Mouse (Mus musculus) embryonic facial prominence, embryonic 11.5 days (tissue): Measurements from ENCODE around the gene Ppm1n. TPM values are rescaled to one million over a fixed set of nuclear protein-coding genes. Genes with fewer than 3 reads are reported as not detected.

Source experiments
- ATAC-seq: fragments of 200-750 bp; cut with Nextera tagmentation; replicated peaks from 2 replicates; pipeline ENCODE4 v1.8.0; 2017; ENCODE audit warnings: low read depth; ENCODE audit not compliant: insufficient number of reproducible peaks, low FRiP score, low TSS enrichment
- DNase-seq: peaks from one replicate; pipeline ENCODE4 v3.0.0-alpha.2; 2015; ENCODE audit warnings: low spot score
- H3K27ac ChIP-seq: fragments of 300-500 bp; sonication (generic); replicated peaks from 2 replicates; pipeline ENCODE4 v1.5.1; 2014; ENCODE audit warnings: mild to moderate bottlenecking, low read depth, low read length, control low read depth
- H3K27me3 ChIP-seq: fragments of 300-500 bp; sonication (generic); 2 replicates; pipeline ENCODE4 v1.6.1; 2014; ENCODE audit warnings: mild to moderate bottlenecking, low read length, moderate library complexity, mixed read lengths; ENCODE audit not compliant: control insufficient read depth, insufficient read depth
- H3K36me3 ChIP-seq: fragments of 300-500 bp; sonication (generic); replicated peaks from 2 replicates; pipeline ENCODE4 v1.6.1; 2014; ENCODE audit warnings: low read depth, mild to moderate bottlenecking, low read length, moderate library complexity, mixed read lengths; ENCODE audit not compliant: control insufficient read depth, insufficient read depth
- H3K4me1 ChIP-seq: fragments of 300-500 bp; sonication (generic); 2 replicates; pipeline ENCODE4 v1.6.1; 2014; ENCODE audit warnings: low read length, mixed read lengths; ENCODE audit not compliant: control insufficient read depth, insufficient read depth
- H3K4me2 ChIP-seq: fragments of 300-500 bp; sonication (generic); 2 replicates; pipeline ENCODE4 v1.6.1; 2014; ENCODE audit warnings: low read depth, mild to moderate bottlenecking, control low read depth, low read length, moderate library complexity
- H3K4me3 ChIP-seq: fragments of 300-500 bp; sonication (generic); 2 replicates; pipeline ENCODE4 v1.5.1; 2014; ENCODE audit warnings: low read depth, low read length, control low read depth
- H3K9ac ChIP-seq: fragments of 300-500 bp; sonication (generic); replicated peaks from 2 replicates; pipeline ENCODE4 v1.6.1; 2014; ENCODE audit warnings: mild to moderate bottlenecking, control low read depth, low read length
- H3K9me3 ChIP-seq: fragments of 300-500 bp; sonication (generic); replicated peaks from 2 replicates; pipeline ENCODE4 v1.6.1; 2016; ENCODE audit warnings: mild to moderate bottlenecking, low read length, inconsistent platforms, mixed read lengths; ENCODE audit not compliant: control insufficient read depth
- WGBS: fragments of 180-500 bp; shearing (Covaris S2); extraction: QIAGEN DNeasy Blood & Tissue Kit; methylation state at CpG from one replicate; pipeline ENCODE4 v1.1.7; 2014; 5-methylcytosine and 5-hydroxymethylcytosine counted together
- polyA plus RNA-seq: library from polyadenylated mRNA; unstranded; fragments of >200 nt; fragmentation: Nextera tagmentation; extraction: Ambion mirVana; gene quantifications from 2 replicates; pipeline ENCODE4 v1.2.1, GENCODE M21; 2014

Gene Ppm1n
- polyA plus RNA-seq, 1 experiment from 2014 or later = not detected

GRCm38 (mm10) chr7:19246855-19247254 lies 33.0 kb downstream of the Ppm1n start:
- ATAC-seq (no peak), DNase-seq (no peak)
- no peaks in the 10 kb centered on the region; the same call in none of the 2 replicates for H3K36me3 ChIP-seq
- H3K4me3 ChIP-seq = no peak overlapping the region
- H3K9ac ChIP-seq = no peak overlapping the region
- no peaks in the 10 kb centered on the region for H3K27me3 ChIP-seq
- WGBS = 100% methylated on average over 1 of the region's 1 CpGs
- no peak overlapping the region for H3K4me2 ChIP-seq
- no peak overlapping the region for H3K27ac ChIP-seq
- H3K4me1 ChIP-seq = no peaks in the 10 kb centered on the region
- H3K9me3 ChIP-seq = no peaks in the 10 kb centered on the region

DNA sequence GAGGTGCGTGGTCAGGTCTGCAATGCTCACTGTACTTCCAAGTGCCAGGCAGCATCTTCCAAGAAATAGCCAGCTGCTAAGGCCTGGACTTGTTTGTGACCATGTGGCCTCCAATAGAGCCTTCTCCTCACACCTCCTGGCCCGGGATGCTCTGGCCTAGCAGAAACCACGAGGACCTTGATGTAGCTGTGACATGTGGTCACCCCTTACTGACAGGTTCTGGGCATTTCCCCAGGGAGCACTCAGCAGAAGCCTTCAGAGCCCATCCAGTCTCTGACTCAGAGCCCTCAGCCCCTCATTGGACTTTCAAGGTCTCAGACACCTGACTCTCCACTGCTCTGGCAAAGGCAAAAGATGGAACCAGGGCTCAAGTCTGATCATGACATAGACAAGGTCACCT lies 34.8 kb downstream of the Ppm1n start:
- DNase-seq (no peak), ATAC-seq (no peak)
- no peaks in the 10 kb centered on the region for H3K4me1 ChIP-seq
- H3K27ac ChIP-seq = no peak overlapping the region
- no peaks in the 10 kb centered on the region for H3K27me3 ChIP-seq
- no peak overlapping the region for H3K9ac ChIP-seq
- H3K4me3 ChIP-seq = no peak overlapping the region
- no peaks in the 10 kb centered on the region for H3K9me3 ChIP-seq
- H3K36me3 ChIP-seq = no peaks in the 10 kb centered on the region; the same call in none of the 2 replicates
- H3K4me2 ChIP-seq = no peak overlapping the region
- WGBS = 93% methylated on average over 3 of the region's 3 CpGs

- DNase-seq (no peak), ATAC-seq (no peak)
- WGBS = 81% methylated on average over 5 of the region's 5 CpGs
- Histone ChIP-seq H3K4me3 (no peak overlapping the region), H3K4me2 (no peak overlapping the region), H3K27ac (no peak overlapping the region), H3K9me3 (no peaks in the 10 kb centered on the region), H3K9ac (no peak overlapping the region), H3K4me1 (no peaks in the 10 kb centered on the region), H3K36me3 (no peaks in the 10 kb centered on the region; the same call in none of the 2 replicates), H3K27me3 (no peaks in the 10 kb centered on the region)
Measured at GRCm38 (mm10) chr7:19243858-19244257, 36.0 kb downstream of the Ppm1n start.

GRCm38 (mm10) chr7:19242005-19242404 lies 37.9 kb downstream of the Ppm1n start:
- WGBS = 86% methylated on average over 1 of the region's 1 CpGs
- no peak for ATAC-seq
- Histone ChIP-seq H3K4me1 (no peaks in the 10 kb centered on the region), H3K4me3 (no peak overlapping the region), H3K9me3 (no peaks in the 10 kb centered on the region), H3K36me3 (no peaks in the 10 kb centered on the region; the same call in 1 of the 2 replicates), H3K27ac (no peak overlapping the region), H3K9ac (no peak overlapping the region), H3K4me2 (no peak overlapping the region), H3K27me3 (no peaks in the 10 kb centered on the region)
- no peak for DNase-seq

- Histone ChIP-seq H3K4me1 (no peaks in the 10 kb centered on the region), H3K9ac (no peak overlapping the region), H3K9me3 (no peaks in the 10 kb centered on the region), H3K4me2 (no peak overlapping the region), H3K36me3 (no peaks in the 10 kb centered on the region; the same call in 1 of the 2 replicates), H3K27ac (no peak overlapping the region), H3K4me3 (no peak overlapping the region), H3K27me3 (no peaks in the 10 kb centered on the region)
- no peak for DNase-seq
- ATAC-seq = no peak
- 91% methylated on average over 8 of the region's 8 CpGs for WGBS
Measured at GRCm38 (mm10) chr7:19240905-19241463, 38.9 kb downstream of the Ppm1n start.

DNA sequence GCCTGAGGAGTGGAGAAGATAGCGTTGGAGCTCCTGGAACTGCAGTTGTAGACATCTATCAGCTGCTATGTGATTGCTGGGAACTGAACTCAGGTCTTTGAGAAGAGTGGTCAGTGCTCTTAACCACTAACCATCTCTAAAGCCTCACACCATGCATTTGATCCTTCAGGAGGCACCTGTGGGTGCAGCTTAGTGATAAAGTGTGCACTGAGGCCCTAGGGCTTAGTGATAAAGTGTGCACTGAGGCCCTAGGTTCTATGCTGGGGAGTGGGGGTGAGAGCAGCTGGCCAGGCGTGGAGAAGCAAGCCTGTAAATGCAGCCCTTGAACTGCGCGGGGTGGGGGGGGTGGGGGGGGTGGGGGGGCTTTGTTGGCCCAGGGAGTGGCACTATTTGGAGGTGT lies 39.9 kb downstream of the Ppm1n start:
- no peak for ATAC-seq

GRCm38 (mm10) chr7:19239423-19239822 lies 40.4 kb downstream of the Ppm1n start:
- ATAC-seq = peak; percentile 81
- 0% methylated on average over 1 of the region's 1 CpGs for WGBS

More for the DNA sequence above, 39.9 kb downstream of the Ppm1n start:
- WGBS = 71% methylated on average over 4 of the region's 4 CpGs
- Histone ChIP-seq H3K4me2 (no peak overlapping the region), H3K4me1 (no peaks in the 10 kb centered on the region), H3K9me3 (no peaks in the 10 kb centered on the region), H3K4me3 (no peak overlapping the region), H3K27me3 (no peaks in the 10 kb centered on the region), H3K27ac (no peak overlapping the region), H3K9ac (no peak overlapping the region), H3K36me3 (no peaks in the 10 kb centered on the region; the same call in 1 of the 2 replicates)
- DNase-seq = no peak

DNA sequence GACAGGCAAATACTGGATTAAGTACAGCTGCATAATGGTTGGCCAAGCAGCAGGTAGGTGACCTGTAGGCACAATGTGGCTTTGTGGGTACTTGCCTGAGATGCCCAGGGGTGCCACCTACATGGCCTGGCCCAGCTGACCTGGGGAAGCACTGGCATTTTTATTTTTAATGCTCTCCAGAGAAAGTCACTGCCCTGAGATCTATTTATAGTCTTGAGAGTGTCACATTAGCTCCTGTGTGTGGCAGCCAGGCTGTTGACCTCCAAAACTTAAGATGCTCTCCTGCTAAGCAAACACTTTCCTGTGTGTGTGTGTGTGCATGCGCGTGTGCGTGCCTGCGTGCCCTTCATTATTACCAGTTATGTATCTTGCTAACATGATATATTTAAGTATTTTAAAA lies 41.5 kb downstream of the Ppm1n start:
- no peak overlapping the region for H3K9ac ChIP-seq
- WGBS = 96% methylated on average over 4 of the region's 4 CpGs
- no peak overlapping the region for H3K4me2 ChIP-seq
- no peaks in the 10 kb centered on the region for H3K9me3 ChIP-seq
- H3K27me3 ChIP-seq = no peaks in the 10 kb centered on the region
- DNase-seq (no peak), ATAC-seq (no peak)
- H3K27ac ChIP-seq = no peak overlapping the region
- H3K36me3 ChIP-seq = no peaks in the 10 kb centered on the region
- H3K4me1 ChIP-seq = no peaks in the 10 kb centered on the region
- H3K4me3 ChIP-seq = no peak overlapping the region

More at GRCm38 (mm10) chr7:19239423-19239822, 40.4 kb downstream of the Ppm1n start:
- no peaks in the 10 kb centered on the region for H3K36me3 ChIP-seq
- no peak overlapping the region for H3K27ac ChIP-seq
- no peak overlapping the region for H3K4me3 ChIP-seq
- no peaks in the 10 kb centered on the region for H3K9me3 ChIP-seq
- no peak overlapping the region for H3K4me2 ChIP-seq
- no peaks in the 10 kb centered on the region for H3K27me3 ChIP-seq
- peak; percentile 88 for DNase-seq
- no peak overlapping the region for H3K9ac ChIP-seq
- no peaks in the 10 kb centered on the region for H3K4me1 ChIP-seq
